Mouse (Mus musculus): ENCODE data around the gene Fundc2. TPM values are rescaled to one million over a fixed set of nuclear protein-coding genes. Genes with fewer than 3 reads are reported as not detected.
A peak's percentile ranks its signal among the peaks of the same experiment; 100 is the strongest.

Fundc2 gene
- 44.2 and 53.7 TPM in 2 replicates for polyA plus RNA-seq (2016; fragmentation: Nextera tagmentation; extraction: Ambion mirVana)

GRCm38 (mm10) chrX:75382195-75382771, at the start of gene Fundc2, which contains the start of gene F8:
Gene Fundc2, plus strand, starts transcription at chrX:75382399.
Gene F8, minus strand, starts transcription at chrX:75382615.
- ATAC-seq (ENCODE audit: low FRiP score), result peak; percentile 98
- H3K27ac ChIP-seq, result peak within 1 kb of the TSS; percentile 66

GRCm38 (mm10) chrX:75370197-75370596, 12.0 kb upstream of the Fundc2 start:
- H3K4me1 ChIP-seq, result no peaks in the 10 kb centered on the region
- H3K9me3 ChIP-seq (replicated peaks), result no peaks in the 10 kb centered on the region
- H3K9ac ChIP-seq, result no peak overlapping the region
- no peaks in the 10 kb centered on the region for H3K27me3 ChIP-seq
- no peaks in the 10 kb centered on the region for H3K36me3 ChIP-seq
- H3K4me2 ChIP-seq (replicated peaks), result no peak overlapping the region
- ATAC-seq (ENCODE audit: low FRiP score), result no peak
- H3K4me3 ChIP-seq, result no peak overlapping the region
- H3K27ac ChIP-seq, result no peak overlapping the region

More at GRCm38 (mm10) chrX:75382195-75382771, at the start of gene Fundc2, which contains the start of gene F8:
- H3K4me1 ChIP-seq, result no peaks in the 10 kb centered on the region
- H3K27me3 ChIP-seq, result no peaks in the 10 kb centered on the region
- WGBS, result 15% methylated on average over 25 of the region's 25 CpGs
- H3K9me3 ChIP-seq (replicated peaks), result no peaks in the 10 kb centered on the region
- peak within 1 kb of the TSS; percentile 44 for H3K4me3 ChIP-seq
- H3K9ac ChIP-seq, result peak within 1 kb of the TSS; percentile 61
- H3K4me2 ChIP-seq (replicated peaks), result peak within 1 kb of the TSS; percentile 45
- H3K36me3 ChIP-seq, result no peaks in the 10 kb centered on the region

- H3K9me3 ChIP-seq (replicated peaks), result no peaks in the 10 kb centered on the region
- H3K9ac ChIP-seq, result no peak overlapping the region
- no peak overlapping the region for H3K4me2 ChIP-seq (replicated peaks)
- no peak for ATAC-seq (ENCODE audit: low FRiP score)
- H3K4me3 ChIP-seq, result no peak overlapping the region
- H3K4me1 ChIP-seq, result no peaks in the 10 kb centered on the region
- no peaks in the 10 kb centered on the region for H3K27me3 ChIP-seq
- WGBS, result 84% methylated on average over 2 of the region's 2 CpGs
- H3K36me3 ChIP-seq, result no peaks in the 10 kb centered on the region
- no peak overlapping the region for H3K27ac ChIP-seq
Observed at GRCm38 (mm10) chrX:75372666-75373425, 9.4 kb upstream of the Fundc2 start.

GRCm38 (mm10) chrX:75376815-75377214, 5.4 kb upstream of the Fundc2 start:
- no peak overlapping the region for H3K4me2 ChIP-seq (replicated peaks)
- no peak overlapping the region for H3K4me3 ChIP-seq
- H3K9me3 ChIP-seq (replicated peaks), result no peaks in the 10 kb centered on the region
- H3K27ac ChIP-seq, result no peak overlapping the region
- H3K9ac ChIP-seq, result no peak overlapping the region
- H3K4me1 ChIP-seq, result no peaks in the 10 kb centered on the region
- H3K36me3 ChIP-seq, result no peaks in the 10 kb centered on the region
- ATAC-seq (ENCODE audit: low FRiP score), result no peak
- H3K27me3 ChIP-seq, result no peaks in the 10 kb centered on the region

GRCm38 (mm10) chrX:75381176-75381575, 1.0 kb upstream of the Fundc2 start:
- ATAC-seq (ENCODE audit: low FRiP score), result no peak
- no peaks in the 10 kb centered on the region for H3K9me3 ChIP-seq (replicated peaks)
- no peak overlapping the region for H3K4me3 ChIP-seq
- H3K36me3 ChIP-seq, result no peaks in the 10 kb centered on the region
- WGBS, result 86% methylated on average over 1 of the region's 1 CpGs
- H3K27me3 ChIP-seq, result no peaks in the 10 kb centered on the region
- H3K4me2 ChIP-seq (replicated peaks), result no peak overlapping the region
- H3K4me1 ChIP-seq, result no peaks in the 10 kb centered on the region
- no peak overlapping the region for H3K9ac ChIP-seq
- H3K27ac ChIP-seq, result no peak overlapping the region

- Histone ChIP-seq H3K4me2 (replicated peaks) (peak overlapping the region; percentile 45), H3K4me3 (peak overlapping the region; percentile 44), H3K4me1 (no peaks in the 10 kb centered on the region), H3K27ac (no peak overlapping the region), H3K27me3 (no peaks in the 10 kb centered on the region), H3K9ac (no peak overlapping the region), H3K36me3 (no peaks in the 10 kb centered on the region), H3K9me3 (replicated peaks) (no peaks in the 10 kb centered on the region)
- peak; percentile 18 for ATAC-seq (ENCODE audit: low FRiP score)
- WGBS, result 70% methylated on average over 5 of the region's 5 CpGs
Observed at GRCm38 (mm10) chrX:75381699-75382098, 500 bp upstream of the Fundc2 start.

GRCm38 (mm10) chrX:75399471-75399870, 17.3 kb downstream of the Fundc2 start:
- Histone ChIP-seq H3K36me3 (no peaks in the 10 kb centered on the region), H3K4me2 (replicated peaks) (no peak overlapping the region), H3K27me3 (no peaks in the 10 kb centered on the region), H3K27ac (no peak overlapping the region), H3K9ac (no peak overlapping the region), H3K4me3 (no peak overlapping the region), H3K4me1 (no peaks in the 10 kb centered on the region), H3K9me3 (replicated peaks) (no peaks in the 10 kb centered on the region)
- WGBS, result 85% methylated on average over 1 of the region's 1 CpGs
- ATAC-seq (ENCODE audit: low FRiP score), result no peak

- no peak overlapping the region for H3K9ac ChIP-seq
- H3K4me1 ChIP-seq, result no peaks in the 10 kb centered on the region
- H3K4me3 ChIP-seq, result no peak overlapping the region
- no peak for ATAC-seq (ENCODE audit: low FRiP score)
- H3K36me3 ChIP-seq, result no peaks in the 10 kb centered on the region
- H3K27me3 ChIP-seq, result no peaks in the 10 kb centered on the region
- no peak overlapping the region for H3K27ac ChIP-seq
- no peak overlapping the region for H3K4me2 ChIP-seq (replicated peaks)
- no peaks in the 10 kb centered on the region for H3K9me3 ChIP-seq (replicated peaks)
- WGBS, result 73% methylated on average over 2 of the region's 2 CpGs
Observed at GRCm38 (mm10) chrX:75402668-75403067, 20.5 kb downstream of the Fundc2 start.

GRCm38 (mm10) chrX:75403350-75403749, 21.2 kb downstream of the Fundc2 start:
- no peak overlapping the region for H3K27ac ChIP-seq
- no peaks in the 10 kb centered on the region for H3K36me3 ChIP-seq
- no peaks in the 10 kb centered on the region for H3K27me3 ChIP-seq
- H3K4me1 ChIP-seq, result no peaks in the 10 kb centered on the region
- no peak overlapping the region for H3K9ac ChIP-seq
- no peaks in the 10 kb centered on the region for H3K9me3 ChIP-seq (replicated peaks)
- no peak for ATAC-seq (ENCODE audit: low FRiP score)
- no peak overlapping the region for H3K4me3 ChIP-seq
- H3K4me2 ChIP-seq (replicated peaks), result no peak overlapping the region

- 86% methylated on average over 1 of the region's 1 CpGs for WGBS
- ATAC-seq (ENCODE audit: low FRiP score), result no peak
- Histone ChIP-seq H3K4me1 (no peaks in the 10 kb centered on the region), H3K9me3 (replicated peaks) (no peaks in the 10 kb centered on the region), H3K9ac (no peak overlapping the region), H3K36me3 (no peaks in the 10 kb centered on the region), H3K4me2 (replicated peaks) (no peak overlapping the region), H3K27me3 (no peaks in the 10 kb centered on the region), H3K27ac (no peak overlapping the region), H3K4me3 (no peak overlapping the region)
Observed at GRCm38 (mm10) chrX:75409711-75410110, 27.5 kb downstream of the Fundc2 start.

- no peaks in the 10 kb centered on the region for H3K27me3 ChIP-seq
- WGBS, result 17% methylated on average over 52 of the region's 52 CpGs
- peak within 1 kb of the TSS; percentile 47 for H3K4me2 ChIP-seq (replicated peaks)
- H3K4me1 ChIP-seq, result no peaks in the 10 kb centered on the region
- no peaks in the 10 kb centered on the region for H3K9me3 ChIP-seq (replicated peaks)
- peak within 1 kb of the TSS; percentile 48 for H3K4me3 ChIP-seq
- H3K36me3 ChIP-seq, result no peaks in the 10 kb centered on the region
- H3K27ac ChIP-seq, result peak within 1 kb of the TSS; percentile 88
- ATAC-seq (ENCODE audit: low FRiP score), result peak; percentile 100
- peak within 1 kb of the TSS; percentile 63 for H3K9ac ChIP-seq
Observed at GRCm38 (mm10) chrX:75415936-75416785, 34.0 kb downstream of the Fundc2 start, which contains the start of the genes Cmc4, Mtcp1 and Brcc3. Gene Cmc4, minus strand, starts transcription at chrX:75416584. Gene Mtcp1, minus strand, starts transcription at chrX:75416588. Gene Brcc3, plus strand, starts transcription at chrX:75416628.
